Mouse (Mus musculus): ENCODE results near the gene Zcchc4.

- TF ChIP-seq POLR2A (IDR thresholded peaks at IDR 0.05; ENCODE audit: insufficient read depth, low read depth, low read length) (no peak), CTCF (IDR thresholded peaks at IDR 0.05; ENCODE audit: insufficient read depth, low read depth, low read length) (no peak)
Measured at GRCm38 (mm10) chr5:52811056-52811455, 35.8 kb downstream of the Zcchc4 start.
